Mouse (Mus musculus) right cerebral cortex, postnatal 4 days (tissue): ENCODE results near the gene Nfkb2.
A peak's percentile ranks its signal among the peaks of the same experiment; 100 is the strongest.

ENCODE experiments used
- DNase-seq: peaks from one replicate; pipeline ENCODE4 v3.0.0-alpha.2; 2022

The Nfkb2 gene

GRCm38 (mm10) chr19:46309651-46310305 is 5.7 kb downstream of the Nfkb2 start:
- no peak for DNase-seq

GRCm38 (mm10) chr19:46310312-46310865 is 6.3 kb downstream of the Nfkb2 start:
- no peak for DNase-seq

GRCm38 (mm10) chr19:46311341-46311740 is 7.2 kb downstream of the Nfkb2 start:
- no peak for DNase-seq

GRCm38 (mm10) chr19:46312566-46312965 is 8.4 kb downstream of the Nfkb2 start:
- DNase-seq: no peak

GRCm38 (mm10) chr19:46313116-46313515 is 9.0 kb downstream of the Nfkb2 start:
- no peak for DNase-seq

- no peak for DNase-seq
Measured at GRCm38 (mm10) chr19:46313591-46313990, 9.5 kb downstream of the Nfkb2 start.

GRCm38 (mm10) chr19:46314151-46314601 is 10.1 kb downstream of the Nfkb2 start:
- peak; percentile 10 for DNase-seq

GRCm38 (mm10) chr19:46314872-46315742 is 11.0 kb downstream of the Nfkb2 start:
- no peak for DNase-seq

- DNase-seq: no peak
Measured at GRCm38 (mm10) chr19:46315752-46316610, 11.9 kb downstream of the Nfkb2 start.

- DNase-seq: peak; percentile 49
Measured at GRCm38 (mm10) chr19:46316846-46317545, 12.9 kb downstream of the Nfkb2 start.

GRCm38 (mm10) chr19:46317546-46317885 is 13.4 kb downstream of the Nfkb2 start:
- DNase-seq: peak; percentile 26

GRCm38 (mm10) chr19:46318031-46318471 is 13.9 kb downstream of the Nfkb2 start:
- peak; percentile 74 for DNase-seq

GRCm38 (mm10) chr19:46318586-46319378 is 14.7 kb downstream of the Nfkb2 start:
- peak; percentile 81 for DNase-seq

- no peak for DNase-seq
Measured at GRCm38 (mm10) chr19:46320076-46320785, 16.1 kb downstream of the Nfkb2 start.

- DNase-seq: peak; percentile 37
Measured at GRCm38 (mm10) chr19:46321101-46321943, 17.2 kb downstream of the Nfkb2 start.

- DNase-seq: peak; percentile 13
Measured at GRCm38 (mm10) chr19:46322144-46322995, 18.2 kb downstream of the Nfkb2 start.

- peak; percentile 25 for DNase-seq
Measured at GRCm38 (mm10) chr19:46322996-46323572, 19.0 kb downstream of the Nfkb2 start.

- DNase-seq: no peak
Measured at GRCm38 (mm10) chr19:46323716-46324115, 19.6 kb downstream of the Nfkb2 start.
